Mouse (Mus musculus): Measurements from ENCODE around the gene Brsk2.
A peak's percentile ranks its signal among the peaks of the same experiment; 100 is the strongest.

Brsk2 gene

DNA sequence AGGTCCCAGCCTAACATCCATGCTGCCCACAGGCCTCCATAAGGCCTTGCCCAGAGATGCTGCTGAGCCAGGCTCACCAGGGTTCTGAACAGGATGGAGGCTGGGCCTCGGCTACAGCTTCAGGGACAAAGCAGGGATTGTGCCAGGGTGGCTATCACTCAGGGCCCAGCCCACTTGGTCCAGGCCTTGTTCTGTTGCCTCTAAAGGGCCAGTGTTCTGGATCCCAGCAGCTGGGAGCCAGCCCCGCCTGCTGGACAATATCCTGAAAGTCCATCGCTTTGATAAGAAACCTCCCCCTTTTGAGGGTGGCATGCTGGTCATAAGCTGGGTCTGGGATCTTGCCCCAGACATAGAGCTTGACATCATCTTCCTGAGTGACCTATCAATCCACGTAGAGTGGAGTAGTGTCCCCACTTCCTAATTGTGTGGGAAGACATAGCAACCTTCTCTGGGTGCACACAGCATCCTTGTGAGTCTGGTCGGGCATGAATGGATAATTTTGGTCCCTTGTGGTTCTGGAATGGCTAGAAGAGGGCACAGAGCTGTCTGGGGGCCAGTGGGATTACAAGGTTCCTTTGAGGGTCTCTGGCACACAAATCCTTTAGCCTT, 6.1 kb downstream of the Brsk2 start:
- DNase-seq (ENCODE audit: low read depth) = no peak

DNA sequence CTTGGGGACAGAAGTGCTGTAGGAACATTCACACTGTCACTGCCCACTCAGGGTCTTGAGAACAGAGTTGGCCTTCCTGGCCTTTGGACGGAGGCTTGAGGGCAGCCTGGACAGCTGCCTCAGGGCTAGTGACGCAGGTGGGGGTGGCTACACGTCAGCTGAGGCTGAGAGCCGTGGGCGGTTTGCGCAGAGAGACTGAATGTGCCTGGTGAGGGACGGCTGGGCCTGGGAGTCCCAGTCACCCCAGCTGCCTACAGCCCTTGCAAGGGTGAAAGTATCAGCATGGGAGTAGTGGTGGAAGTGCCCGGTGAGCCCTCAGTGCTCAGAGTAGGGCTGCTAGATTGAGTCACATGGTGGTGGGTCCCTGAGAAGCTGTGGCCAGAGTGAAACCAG, 6.6 kb downstream of the Brsk2 start:
- DNase-seq (ENCODE audit: low read depth) = peak; percentile 4

DNA sequence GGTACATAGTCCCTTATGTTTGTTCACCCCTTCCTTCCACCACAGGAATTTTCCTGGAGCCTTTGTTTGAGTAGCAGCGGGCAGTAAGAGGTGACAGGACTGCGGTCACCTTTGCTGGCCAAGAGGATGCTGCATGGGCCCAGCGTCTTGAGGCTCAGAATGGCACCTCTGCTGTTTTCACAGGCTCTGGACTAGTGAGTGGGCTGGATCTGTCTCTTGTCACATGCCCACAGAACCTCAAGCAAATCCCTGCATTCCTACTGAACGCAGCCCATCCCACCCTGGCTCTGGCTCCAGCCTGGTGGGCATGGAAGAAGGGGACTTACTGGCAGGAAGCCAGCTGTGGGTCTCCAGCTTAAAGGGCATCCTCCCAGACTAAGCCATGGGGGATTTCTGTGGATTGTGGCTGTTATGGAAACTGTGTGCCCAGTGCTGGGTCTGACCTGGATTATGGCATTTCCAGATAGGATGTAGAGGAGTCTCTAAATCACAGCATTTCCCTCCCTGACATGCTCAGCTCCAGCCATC, 8.0 kb downstream of the Brsk2 start:
- no peak for DNase-seq (ENCODE audit: low read depth)

DNA sequence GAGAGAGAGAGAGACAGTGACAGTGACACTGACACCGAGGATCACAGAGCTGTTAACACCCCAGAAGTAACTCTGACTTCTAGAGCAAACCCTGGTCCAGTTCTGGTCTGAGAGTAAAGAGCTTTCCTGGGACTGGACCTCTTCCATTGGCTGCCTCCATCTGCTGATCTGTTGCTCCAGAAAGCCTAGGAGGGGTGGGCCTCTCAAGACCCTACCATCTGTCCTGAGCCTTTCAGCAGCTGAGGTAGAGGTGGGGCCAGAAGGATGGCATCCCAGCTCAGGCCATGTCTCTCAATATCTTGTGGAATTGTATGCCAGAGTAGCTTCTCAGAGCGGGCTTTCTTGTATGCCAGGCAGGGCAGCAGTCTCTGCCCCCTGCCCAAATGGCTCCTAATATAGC, 8.7 kb downstream of the Brsk2 start:
- DNase-seq (ENCODE audit: low read depth) = no peak

DNA sequence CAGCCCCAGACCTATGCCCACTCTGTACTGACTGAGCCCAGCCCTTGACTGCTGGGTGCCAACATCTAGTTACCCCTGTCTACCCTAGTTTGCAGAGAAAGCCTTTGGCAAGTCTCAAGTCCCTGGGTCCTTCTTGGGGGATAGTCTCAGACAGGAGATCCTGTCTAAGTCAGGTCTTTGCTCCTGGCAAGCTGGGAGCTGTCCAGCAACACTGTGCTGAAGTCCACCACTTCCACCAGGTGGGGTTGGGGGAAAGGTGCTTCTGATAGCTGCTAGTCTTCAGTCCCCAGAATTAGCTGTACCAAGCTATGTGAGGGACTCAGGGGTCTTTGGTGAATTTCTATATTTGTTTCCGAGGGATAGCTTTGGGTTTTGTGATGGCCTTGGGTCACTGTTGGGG, 9.6 kb downstream of the Brsk2 start:
- DNase-seq (ENCODE audit: low read depth) = peak; percentile 43

DNA sequence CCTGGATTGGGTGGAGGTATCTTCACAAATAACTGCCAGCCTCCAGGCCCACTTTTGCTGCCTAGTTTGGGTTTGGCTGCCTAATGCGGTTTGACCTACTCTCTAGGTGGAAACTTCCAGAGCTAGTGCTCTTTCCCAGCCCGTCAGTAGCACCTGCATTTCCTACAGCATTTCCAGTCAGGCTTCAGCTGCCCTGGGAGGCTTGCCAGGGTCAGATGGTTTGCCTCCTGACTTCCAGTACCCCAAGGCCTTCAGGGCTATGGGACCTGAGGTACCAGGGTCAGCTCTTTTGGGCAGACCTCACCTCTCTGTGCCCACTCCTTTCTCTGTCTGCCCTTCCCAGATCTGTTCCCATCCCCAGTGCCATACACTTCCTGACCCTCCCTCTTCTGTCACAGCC, 11.4 kb downstream of the Brsk2 start:
- no peak for DNase-seq (ENCODE audit: low read depth)

DNA sequence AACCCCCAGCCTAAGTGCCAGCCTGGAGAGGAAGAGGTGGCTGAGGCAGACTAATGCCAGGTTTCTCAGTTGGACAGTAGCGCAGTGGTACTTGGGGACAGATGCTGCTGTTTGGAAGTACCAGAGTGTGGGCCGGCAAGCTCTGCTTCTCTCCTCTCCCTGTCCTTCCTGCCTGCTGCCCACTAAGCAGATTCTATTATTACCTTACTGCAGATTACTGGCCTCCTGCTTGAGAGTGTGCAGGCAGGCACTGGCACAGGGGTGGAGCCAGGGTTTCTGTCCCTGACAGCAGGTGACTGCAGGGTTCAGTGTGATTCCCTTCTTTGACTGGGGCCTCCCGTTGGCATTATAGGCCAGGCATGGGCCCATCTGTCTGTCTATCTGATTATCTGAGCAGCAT, 11.9 kb downstream of the Brsk2 start:
- DNase-seq (ENCODE audit: low read depth) = no peak

DNA sequence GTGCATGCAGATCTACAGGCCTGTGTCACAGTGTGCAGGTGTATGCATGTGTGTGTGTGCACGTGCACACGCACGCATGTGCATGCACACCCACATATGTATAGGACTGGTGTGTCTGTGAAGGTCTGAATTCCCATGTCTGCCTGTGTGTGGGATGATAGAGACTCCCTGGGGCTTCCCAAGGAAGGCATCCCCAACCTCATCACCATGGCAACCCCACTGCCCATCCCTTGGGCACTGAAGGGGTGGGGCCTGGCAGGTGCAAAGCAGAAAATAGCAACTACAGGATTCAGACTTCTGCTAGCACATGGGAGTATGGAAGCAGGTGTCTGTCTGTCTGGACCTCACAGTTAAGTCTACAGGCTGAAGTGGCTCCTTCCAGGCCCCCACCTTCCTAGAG, 13.0 kb downstream of the Brsk2 start:
- DNase-seq (ENCODE audit: low read depth) = no peak

DNA sequence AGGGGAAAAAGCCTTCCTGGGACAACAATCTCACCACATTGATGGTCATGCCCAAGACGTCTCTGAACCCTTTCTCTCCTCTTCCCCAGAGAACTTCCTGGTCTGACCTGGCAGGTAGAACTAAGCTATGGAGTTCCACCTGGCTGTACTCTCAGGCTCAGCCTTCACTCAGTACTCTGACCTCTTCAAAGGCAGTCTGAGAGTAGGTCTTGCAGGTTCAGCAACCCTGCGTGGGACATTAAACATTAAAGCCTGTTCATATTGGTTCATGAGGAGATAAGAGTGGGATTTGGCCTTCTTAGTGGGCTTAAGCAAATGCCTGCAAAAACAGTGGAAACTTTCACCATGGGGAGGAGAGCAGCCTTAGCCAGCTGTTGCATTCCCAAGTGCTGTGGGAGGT, 16.7 kb downstream of the Brsk2 start:
- no peak for DNase-seq (ENCODE audit: low read depth)

DNA sequence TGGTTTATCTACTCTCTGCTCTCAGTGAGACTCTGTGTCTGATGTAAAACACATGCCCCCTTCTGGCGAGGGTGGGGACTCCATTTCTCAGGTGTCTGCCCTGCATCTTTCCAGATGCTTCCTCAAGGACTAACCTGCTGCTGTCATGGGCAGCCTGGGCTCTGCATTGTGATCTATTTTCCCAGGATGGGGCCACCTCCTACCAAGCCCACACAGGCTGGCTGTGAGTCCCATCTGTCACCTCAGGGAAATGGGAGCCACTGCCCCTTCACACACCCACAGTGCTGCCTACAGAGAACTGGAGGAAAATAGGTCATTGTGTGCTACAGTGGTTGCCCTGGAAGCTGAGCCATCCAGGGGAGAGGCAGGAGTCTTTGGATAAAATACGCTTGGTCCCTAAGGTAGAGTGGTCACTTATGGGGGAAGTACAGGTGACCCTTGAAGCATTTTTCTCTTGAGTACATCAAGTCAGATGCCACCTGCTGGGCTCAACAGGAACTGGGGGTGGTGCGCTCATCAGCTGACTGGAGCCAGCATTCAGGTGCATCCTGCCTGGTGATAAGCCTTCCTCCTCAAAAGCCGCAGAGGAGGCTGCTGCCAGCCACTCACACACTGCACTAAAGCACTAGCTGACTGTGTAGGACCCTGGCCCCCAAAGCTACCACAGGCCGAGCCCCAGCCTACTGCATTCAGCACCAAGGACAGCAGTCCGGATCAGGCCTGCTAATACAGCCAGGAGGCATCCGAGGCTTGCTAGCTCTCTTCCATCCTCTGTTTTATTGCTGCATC, 23.5 kb downstream of the Brsk2 start:
- peak; percentile 61 for DNase-seq (ENCODE audit: low read depth)

DNA sequence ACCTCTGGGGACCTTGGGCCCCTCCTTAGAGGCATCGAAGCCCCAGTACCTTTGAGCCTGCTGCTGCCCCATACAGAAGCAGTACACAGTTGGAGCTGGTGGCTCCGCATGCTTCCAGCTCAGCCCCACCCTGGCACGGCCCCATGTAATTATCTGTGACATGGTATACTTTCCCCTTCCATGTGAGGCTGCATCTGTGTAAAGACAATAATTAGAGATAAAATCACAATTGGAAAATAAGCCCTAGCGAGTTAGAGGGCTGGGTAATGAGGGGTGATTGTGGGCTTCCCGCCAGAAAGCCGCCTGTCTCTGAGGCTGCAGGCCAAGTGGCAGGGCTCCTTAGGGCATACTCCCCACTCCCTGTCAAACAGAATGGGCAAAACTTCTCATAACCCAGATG, 28.5 kb downstream of the Brsk2 start:
- DNase-seq (ENCODE audit: low read depth) = no peak

DNA sequence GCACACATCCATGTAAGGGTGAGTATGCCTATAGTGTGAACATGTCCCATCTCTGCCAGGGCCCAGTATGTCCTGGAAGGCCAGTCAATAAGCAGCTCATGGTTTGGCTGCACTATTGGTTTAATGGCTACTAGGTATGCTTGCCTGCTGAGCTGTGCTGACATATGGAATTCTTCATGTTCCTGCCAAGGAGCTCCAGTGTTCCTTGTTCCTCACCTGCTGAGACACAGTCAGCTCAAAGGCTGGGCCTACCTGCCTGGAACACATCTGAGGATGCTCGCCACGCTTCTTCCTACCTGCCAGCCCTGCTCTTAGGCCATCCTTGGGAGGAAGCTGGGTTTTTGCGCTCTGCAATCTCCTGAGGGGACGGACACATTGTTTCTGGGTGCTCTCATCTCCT, 29.7 kb downstream of the Brsk2 start:
- no peak for DNase-seq (ENCODE audit: low read depth)

DNA sequence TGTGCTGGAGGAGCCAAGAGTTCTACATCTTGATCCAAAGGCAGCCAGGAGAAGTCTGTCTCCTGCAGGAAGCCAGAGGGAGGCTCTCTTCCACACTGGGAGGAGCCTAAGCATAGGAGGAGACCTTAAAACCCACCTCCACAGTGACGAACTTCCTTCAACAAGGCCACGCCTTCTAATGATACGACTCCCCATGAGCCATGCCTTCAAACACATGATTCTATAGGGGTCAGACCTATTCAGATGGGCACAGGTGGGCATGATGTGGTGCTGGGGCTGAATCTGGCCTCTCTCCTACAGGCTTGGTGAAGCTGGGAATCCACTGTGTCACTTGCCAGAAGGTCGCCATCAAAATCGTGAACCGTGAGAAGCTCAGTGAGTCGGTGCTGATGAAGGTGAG, 31.7 kb downstream of the Brsk2 start:
- peak; percentile 3 for DNase-seq (ENCODE audit: low read depth)

DNA sequence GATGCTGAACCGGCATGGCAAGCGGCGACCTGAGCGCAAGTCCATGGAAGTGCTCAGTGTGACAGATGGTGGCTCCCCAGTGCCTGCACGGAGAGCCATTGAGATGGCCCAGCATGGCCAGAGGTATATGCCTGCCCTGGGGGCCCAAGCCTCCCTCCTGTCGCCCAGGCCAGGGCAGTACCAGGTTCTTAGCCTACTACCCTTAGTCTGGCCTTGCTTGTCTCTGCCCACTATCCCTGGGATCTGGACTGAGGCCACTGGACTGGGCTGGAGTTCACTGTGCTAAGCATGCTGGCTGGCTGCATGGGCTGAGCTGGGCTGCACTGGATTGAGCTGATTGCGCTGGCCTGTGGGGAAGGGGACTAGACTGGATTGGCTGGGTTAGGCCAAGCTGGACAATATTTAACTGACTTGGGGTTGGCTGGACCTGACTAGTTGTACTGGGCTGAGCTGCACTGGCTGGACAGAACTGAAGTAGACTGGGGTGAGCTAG, 38.8 kb downstream of the Brsk2 start:
- DNase-seq (ENCODE audit: low read depth) = no peak

DNA sequence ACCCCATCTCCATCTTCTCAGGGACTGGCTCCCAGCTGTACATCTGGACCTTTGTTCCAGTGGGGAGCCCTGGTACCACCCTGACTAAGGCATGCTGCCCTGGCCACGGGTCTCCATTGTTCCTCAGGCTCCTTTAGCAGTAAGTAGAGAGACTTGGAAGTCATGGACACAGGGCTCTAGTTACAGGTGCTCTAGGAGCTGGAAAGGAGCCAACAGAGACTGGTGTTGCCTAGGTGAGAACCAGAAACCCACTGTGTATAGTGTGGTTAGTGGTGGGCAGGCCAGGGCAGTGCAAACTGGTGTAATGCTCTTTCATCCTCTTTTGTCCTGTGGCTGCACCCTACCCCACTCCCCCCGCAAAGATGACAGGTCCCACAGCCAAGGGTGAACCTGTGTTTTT, 41.6 kb downstream of the Brsk2 start:
- no peak for DNase-seq (ENCODE audit: low read depth)

DNA sequence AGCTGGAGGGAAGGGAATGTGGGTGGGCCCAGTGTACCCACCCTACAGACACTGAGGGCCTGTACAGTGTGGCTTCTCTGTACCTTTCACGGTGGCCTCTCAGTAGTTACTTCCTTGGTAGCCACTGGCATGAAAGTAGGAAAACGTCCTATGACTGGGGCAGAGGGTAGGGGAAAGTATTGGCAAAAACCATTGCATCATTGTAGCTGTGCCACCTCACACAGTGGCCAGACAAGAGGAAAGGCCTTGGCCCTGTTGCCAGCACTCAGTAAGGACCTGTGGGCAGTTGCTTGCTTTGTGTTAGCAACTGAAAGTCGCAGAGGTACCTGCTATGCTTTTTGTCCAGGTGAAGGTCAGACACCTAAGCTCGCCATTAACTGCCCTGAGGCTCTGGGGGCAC, 44.6 kb downstream of the Brsk2 start:
- DNase-seq (ENCODE audit: low read depth) = no peak

DNA sequence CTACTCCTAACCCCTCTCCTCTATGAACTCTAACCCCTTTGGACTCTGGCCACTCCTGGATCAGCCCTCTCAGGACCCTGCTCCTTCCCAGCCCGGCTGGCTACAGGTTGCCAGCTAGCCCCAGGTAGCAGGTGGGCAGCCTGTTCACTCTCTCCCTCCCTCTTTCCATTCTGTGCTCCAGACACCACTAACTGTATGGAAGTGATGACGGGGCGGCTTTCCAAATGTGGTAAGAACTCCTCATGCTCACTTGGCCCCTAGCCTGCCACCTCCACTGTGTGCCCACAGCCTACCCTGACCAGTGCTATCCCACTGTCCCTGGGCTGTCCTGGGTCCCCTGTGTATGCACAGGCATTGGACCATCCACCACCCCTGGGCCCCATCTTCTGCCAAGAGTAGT, 51.1 kb downstream of the Brsk2 start:
- no peak for DNase-seq (ENCODE audit: low read depth)

DNA sequence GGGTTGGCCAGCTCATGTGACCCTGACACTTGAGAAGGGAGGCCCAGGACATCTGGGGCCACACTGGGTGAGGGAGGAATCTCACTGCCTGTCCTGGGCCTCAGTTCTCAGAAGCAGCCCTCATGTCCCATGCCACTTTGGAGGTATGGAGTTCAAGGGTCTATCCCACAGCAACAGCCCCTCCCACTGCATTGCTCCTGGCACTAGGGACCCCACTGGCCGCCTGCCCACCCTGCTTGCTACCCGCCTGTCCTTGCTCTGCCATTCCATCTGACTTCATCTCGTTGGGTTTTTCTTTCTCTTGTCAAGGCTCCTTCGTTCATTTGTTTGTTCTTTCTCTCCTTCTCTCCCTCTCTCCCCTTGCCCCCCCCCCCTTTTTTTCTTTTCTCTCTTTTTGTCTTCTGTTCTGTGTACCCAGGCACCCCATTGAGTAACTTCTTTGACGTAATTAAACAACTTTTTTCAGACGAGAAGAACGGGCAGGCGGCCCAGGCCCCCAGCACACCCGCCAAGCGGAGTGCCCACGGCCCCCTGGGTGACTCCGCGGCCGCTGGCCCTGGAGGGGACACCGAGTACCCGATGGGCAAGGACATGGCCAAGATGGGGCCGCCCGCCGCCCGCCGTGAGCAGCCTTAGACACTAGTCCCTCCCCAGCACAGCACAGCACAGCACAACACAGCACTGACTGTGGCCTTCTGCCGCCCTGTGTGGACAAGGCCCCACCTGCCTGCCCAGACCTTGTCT, 52.2 kb downstream of the Brsk2 start:
- no peak for DNase-seq (ENCODE audit: low read depth)

DNA sequence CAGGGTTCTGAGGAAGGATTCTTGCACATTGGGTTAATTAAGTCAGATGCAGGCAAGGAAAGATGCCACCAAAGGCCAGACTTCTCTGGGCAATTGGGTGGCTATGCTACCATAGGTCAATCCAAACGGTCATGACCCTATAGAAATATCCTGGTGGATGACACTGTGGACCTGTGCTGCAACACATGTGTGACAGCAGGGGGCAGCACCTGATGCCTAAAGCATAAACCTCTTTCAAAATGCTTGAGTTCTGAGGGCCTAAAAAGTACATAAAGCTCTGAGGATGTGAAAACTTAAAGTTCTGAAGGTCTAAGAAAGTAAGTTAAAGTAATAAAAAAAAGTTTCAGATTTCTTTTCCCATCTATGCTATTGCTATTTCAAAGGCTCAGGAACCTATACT, 67.0 kb downstream of the Brsk2 start:
- DNase-seq (ENCODE audit: low read depth) = peak; percentile 64

DNA sequence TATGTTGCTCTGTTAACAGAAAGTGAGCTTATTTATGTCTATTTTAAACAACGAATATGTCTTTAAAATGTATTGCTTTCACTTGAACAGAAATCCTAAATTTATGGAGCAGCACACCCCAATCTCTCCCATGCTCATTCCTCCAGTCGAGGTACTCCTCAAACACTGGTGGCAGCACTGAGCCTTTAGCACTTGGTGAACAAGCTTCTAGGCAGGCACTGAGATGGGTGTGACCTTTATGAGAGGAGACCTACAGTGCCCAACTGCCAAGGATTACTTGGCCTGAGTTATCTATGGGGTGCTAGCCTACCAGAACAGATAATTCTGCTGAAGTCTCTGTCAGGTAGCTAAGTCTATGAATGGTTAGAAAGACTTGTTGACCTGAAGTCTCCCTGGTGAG, 70.1 kb downstream of the Brsk2 start:
- DNase-seq (ENCODE audit: low read depth) = no peak

DNA sequence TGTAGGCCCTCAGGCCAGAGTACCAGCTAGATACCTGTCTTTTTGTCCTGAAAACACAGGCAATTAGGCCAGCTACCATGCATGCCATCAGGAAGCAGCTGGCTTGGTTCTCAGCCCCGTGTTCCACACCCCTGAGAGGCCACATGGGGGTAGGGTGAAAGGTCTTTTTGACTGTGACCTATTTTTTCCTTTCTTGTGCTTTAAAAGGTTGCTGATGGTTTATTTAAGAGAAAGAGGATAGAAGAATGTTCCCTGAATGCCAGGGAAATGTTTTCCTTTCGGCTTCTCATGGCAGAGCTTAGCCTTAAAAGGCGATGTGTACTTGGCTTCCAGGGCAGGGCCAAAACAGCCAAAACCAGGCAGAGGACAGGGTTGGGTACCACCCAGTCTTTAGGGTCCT, 71.3 kb downstream of the Brsk2 start:
- no peak for DNase-seq (ENCODE audit: low read depth)

DNA sequence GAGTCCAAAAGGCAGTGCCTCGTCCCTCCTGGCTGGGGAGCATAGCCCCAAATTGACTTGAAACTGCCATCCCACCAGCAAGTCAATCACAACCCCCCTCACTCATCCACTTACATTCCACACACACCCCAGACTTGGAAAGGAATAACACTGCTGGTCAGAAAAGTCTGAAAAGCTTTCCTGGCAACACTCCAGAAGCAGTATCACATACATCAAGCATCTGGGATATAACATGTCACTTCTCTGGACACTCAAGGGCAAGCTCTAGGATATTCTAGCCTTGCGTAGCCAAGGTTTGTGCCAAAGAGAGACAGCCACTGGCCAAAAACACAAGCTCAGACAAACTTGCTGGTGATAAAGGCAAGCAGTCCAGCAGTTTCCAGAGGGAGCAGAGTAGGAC, 75.6 kb downstream of the Brsk2 start:
- peak; percentile 30 for DNase-seq (ENCODE audit: low read depth)

DNA sequence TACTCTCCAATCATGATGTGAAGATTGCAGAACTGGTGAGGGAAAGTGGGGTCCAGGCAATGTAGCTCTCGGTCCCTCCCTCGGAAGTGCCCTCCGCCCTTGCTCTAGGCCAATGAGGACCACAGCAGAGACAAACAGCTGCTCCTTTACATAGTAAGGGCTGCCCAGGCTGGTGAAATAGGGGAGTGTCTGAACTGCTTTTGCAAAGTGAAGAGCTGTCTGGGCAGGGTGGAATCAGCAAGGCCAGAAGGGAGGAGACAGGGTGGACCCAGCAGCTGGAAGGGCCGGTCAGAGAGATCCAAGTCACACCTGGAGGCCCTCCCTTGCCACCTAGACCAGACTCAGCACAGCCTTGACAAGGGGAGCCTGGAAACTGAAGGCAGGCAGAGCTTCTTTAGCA, 76.4 kb downstream of the Brsk2 start:
- no peak for DNase-seq (ENCODE audit: low read depth)
